9 mouse cellular contexts compared by ENCODE assay signal in the genomic region with DNA sequence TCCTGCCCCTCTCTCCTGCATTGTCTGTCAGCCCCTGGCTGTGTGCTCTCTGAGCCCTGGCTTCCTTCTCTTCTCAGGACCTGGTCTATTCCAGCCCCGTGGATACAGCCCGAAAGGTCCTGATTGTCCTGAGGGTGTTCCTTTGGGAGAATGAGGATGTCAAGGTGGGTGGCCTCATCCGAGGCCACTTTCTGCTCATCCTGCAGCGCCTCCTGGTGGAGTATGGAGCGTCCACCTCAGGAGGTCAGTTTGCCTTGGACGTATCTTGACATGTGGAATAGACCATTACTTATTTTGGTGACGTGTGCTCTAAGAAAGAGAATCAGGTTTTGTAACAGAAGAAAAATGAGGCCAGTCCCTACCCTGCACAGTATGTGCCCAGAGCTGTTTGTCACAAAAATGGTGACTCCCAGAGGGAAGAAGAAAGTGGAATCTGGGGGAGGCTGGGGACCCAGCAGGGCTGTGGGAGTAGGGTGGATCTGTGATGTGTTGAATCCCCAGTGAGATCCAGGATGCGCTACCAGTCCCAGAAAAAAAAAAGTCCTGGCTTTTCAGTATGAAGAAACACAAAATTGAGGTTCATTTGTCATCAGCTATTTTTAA. TPM values are rescaled to one million over a fixed set of nuclear protein-coding genes. Genes with fewer than 3 reads are reported as not detected.
A peak's percentile ranks its signal among the peaks of the same experiment; 100 is the strongest.
DNase-seq lines count a peak whose midpoint lies in the region; ATAC-seq and TF ChIP-seq lines count a peak whose summit lies in the region.
"Had no signal": no experiment of that assay in that cellular context is flagged by ENCODE, and none has a peak within 500 bp of the region (broad histone marks: within the 10 kb centered on the region; RNA-seq: fewer than 3 reads in every experiment).

No protein-coding gene starts in this region.

- H3K4me2 ChIP-seq in hindbrain, embryonic 16.5 days (ENCODE audit: low read length) = no peak overlapping the region
- H3K4me2 ChIP-seq: midbrain, embryonic 12.5 days had no signal

- no peaks in the 10 kb centered on the region for H3K36me3 ChIP-seq in hindbrain, embryonic 10.5 days
- no peaks in the 10 kb centered on the region for H3K36me3 ChIP-seq in hindbrain, embryonic 16.5 days (ENCODE audit: control insufficient read depth, insufficient read depth, low read length)
- no peaks in the 10 kb centered on the region for H3K36me3 ChIP-seq in G1E (replicated peaks)
- H3K36me3 ChIP-seq: midbrain, embryonic 12.5 days had no signal

- 22% methylated on average over 8 of the region's 8 CpGs for WGBS in hindbrain, embryonic 10.5 days
- 18% methylated on average over 8 of the region's 8 CpGs for WGBS in hindbrain, embryonic 16.5 days

- H3K4me1 ChIP-seq in hindbrain, embryonic 10.5 days (replicated peaks) = peaks cover 4% of the 10 kb centered on the region; the same call in 1 of the 2 replicates
- no peaks in the 10 kb centered on the region for H3K4me1 ChIP-seq in hindbrain, embryonic 16.5 days (ENCODE audit: control insufficient read depth, insufficient read depth, low read depth, low read length)
- H3K4me1 ChIP-seq in G1E (ENCODE audit: insufficient read depth, low read depth, low read length) = no peaks in the 10 kb centered on the region; the same call in 1 of the 2 replicates
- H3K4me1 ChIP-seq: midbrain, embryonic 12.5 days had no signal

- no peak for ATAC-seq in hindbrain, embryonic 16.5 days
- ATAC-seq in G1E (ENCODE audit: extremely low read depth, insufficient number of reproducible peaks, low FRiP score, poor library complexity, severe bottlenecking) = no peak

- H3K9ac ChIP-seq in hindbrain, embryonic 16.5 days (ENCODE audit: low read depth, low read length) = no peak overlapping the region
- H3K9ac ChIP-seq: midbrain, embryonic 12.5 days had no signal

- peak; percentile 68 for DNase-seq in hindbrain, embryonic 10.5 days (ENCODE audit: low spot score)
- DNase-seq in 416B (ENCODE audit: low read depth) (peak; percentile 47), G1E (ENCODE audit: low spot score) (peak; percentile 14)
- peak; percentile 76 for DNase-seq in cerebellum, adult 9-10 months
- DNase-seq in layer of hippocampus, adult 11-12 months (ENCODE audit: low spot score) = peak; percentile 44
- peak; percentile 81 for DNase-seq in mesoderm, embryonic 11.5 days (ENCODE audit: low read depth, low spot score)
- DNase-seq in T-cell, adult 2 months (ENCODE audit: low spot score) = no peak

- no peaks in the 10 kb centered on the region for H3K9me3 ChIP-seq in hindbrain, embryonic 10.5 days
- no peaks in the 10 kb centered on the region for H3K9me3 ChIP-seq in hindbrain, embryonic 16.5 days (ENCODE audit: control insufficient read depth, low read length)
- H3K9me3 ChIP-seq in G1E (replicated peaks) = no peaks in the 10 kb centered on the region
- H3K9me3 ChIP-seq: midbrain, embryonic 12.5 days had no signal

- H3K4me3 ChIP-seq in hindbrain, embryonic 10.5 days = no peak overlapping the region
- no peak overlapping the region for H3K4me3 ChIP-seq in hindbrain, embryonic 16.5 days (ENCODE audit: low read length)
- no peak overlapping the region for H3K4me3 ChIP-seq in G1E (ENCODE audit: low read depth, low read length)
- H3K4me3 ChIP-seq: midbrain, embryonic 12.5 days had no signal

- H3K27ac ChIP-seq in hindbrain, embryonic 10.5 days = no peak overlapping the region
- H3K27ac ChIP-seq in hindbrain, embryonic 16.5 days (ENCODE audit: low read depth, low read length) = no peak overlapping the region
- H3K27ac ChIP-seq: midbrain, embryonic 12.5 days had no signal

- peak; percentile 52 for TF ChIP-seq CTCF in G1E (IDR thresholded peaks at IDR 0.05; ENCODE audit: low read depth, low read length)

- H3K27me3 ChIP-seq in hindbrain, embryonic 10.5 days (ENCODE audit: insufficient read depth, poor library complexity, severe bottlenecking) = no peaks in the 10 kb centered on the region
- no peaks in the 10 kb centered on the region for H3K27me3 ChIP-seq in hindbrain, embryonic 16.5 days (replicated peaks; ENCODE audit: control insufficient read depth, insufficient read depth, low read length)
- peaks cover 56% of the 10 kb centered on the region for H3K27me3 ChIP-seq in G1E (ENCODE audit: insufficient read depth, low read length)

RNA-seq across cellular contexts. Expression of a gene that starts 20.7 kb away (rescaled TPM):
- polyA plus RNA-seq in hindbrain, embryonic 10.5 days (2016; fragmentation: Nextera tagmentation; extraction: Ambion mirVana) = 19.6 and 23.4 TPM in 2 replicates
- polyA plus RNA-seq in hindbrain, embryonic 16.5 days (2015; fragmentation: Nextera tagmentation; extraction: Ambion mirVana) = 10.6 and 11.9 TPM in 2 replicates
- total RNA-seq in G1E (2014; fragmentation: Nextera tagmentation) (9.0 and 16.7 TPM in 2 replicates), G1E (2017) (29.7 and 31.7 TPM in 2 replicates)
- polyA plus RNA-seq in G1E (2012) = 5.5 and 13.9 TPM in 2 replicates

RNA-seq across cellular contexts. Expression of a gene that starts 37.3 kb away (rescaled TPM):
- 0.06 TPM in 1 of 2 replicates, not detected in the other for polyA plus RNA-seq in hindbrain, embryonic 10.5 days (2016; fragmentation: Nextera tagmentation; extraction: Ambion mirVana)
- 0.06 and 0.11 TPM in 2 replicates for polyA plus RNA-seq in hindbrain, embryonic 16.5 days (2015; fragmentation: Nextera tagmentation; extraction: Ambion mirVana)
- total RNA-seq in G1E (2014; fragmentation: Nextera tagmentation) (not detected in 2 replicates), G1E (2017) (0.05 TPM in 1 of 2 replicates, not detected in the other)
- polyA plus RNA-seq in G1E (2012) = not detected in 2 replicates

RNA-seq across cellular contexts. Expression of a gene that starts 39.9 kb away (rescaled TPM):
- polyA plus RNA-seq in hindbrain, embryonic 10.5 days (2016; fragmentation: Nextera tagmentation; extraction: Ambion mirVana) = 211 and 242 TPM in 2 replicates
- 179 and 196 TPM in 2 replicates for polyA plus RNA-seq in hindbrain, embryonic 16.5 days (2015; fragmentation: Nextera tagmentation; extraction: Ambion mirVana)
- total RNA-seq in G1E (2014; fragmentation: Nextera tagmentation) (97.6 and 164 TPM in 2 replicates), G1E (2017) (42.5 and 48.5 TPM in 2 replicates)
- polyA plus RNA-seq in G1E (2012) = 440 and 648 TPM in 2 replicates

RNA-seq across cellular contexts. Expression of a gene that starts 48.1 kb away (rescaled TPM):
- polyA plus RNA-seq in hindbrain, embryonic 10.5 days (2016; fragmentation: Nextera tagmentation; extraction: Ambion mirVana) = not detected in 2 replicates
- not detected in 2 replicates for polyA plus RNA-seq in hindbrain, embryonic 16.5 days (2015; fragmentation: Nextera tagmentation; extraction: Ambion mirVana)
- total RNA-seq in G1E (2014; fragmentation: Nextera tagmentation) (not detected in 2 replicates), G1E (2017) (0.16 TPM in 1 of 2 replicates, not detected in the other)
- polyA plus RNA-seq in G1E (2012) = not detected in 2 replicates
- polyA plus RNA-seq: midbrain, embryonic 12.5 days had no signal

RNA-seq across cellular contexts. Expression of a gene that starts 59.7 kb away (rescaled TPM):
- 276 and 351 TPM in 2 replicates for polyA plus RNA-seq in hindbrain, embryonic 10.5 days (2016; fragmentation: Nextera tagmentation; extraction: Ambion mirVana)
- polyA plus RNA-seq in hindbrain, embryonic 16.5 days (2015; fragmentation: Nextera tagmentation; extraction: Ambion mirVana) = 254 and 268 TPM in 2 replicates
- total RNA-seq in G1E (2014; fragmentation: Nextera tagmentation) (181 TPM in 2 replicates), G1E (2017) (269 and 279 TPM in 2 replicates)
- 80.5 and 283 TPM in 2 replicates for polyA plus RNA-seq in G1E (2012)
